Mouse (Mus musculus) NIH3T3 (cell line): Measurements from ENCODE around the gene Mb21d2.

Experiments used
- DNase-seq: peaks from one replicate; pipeline ENCODE4 v3.0.0-alpha.2; 2012; ENCODE audit warnings: low read depth

The Mb21d2 gene

GRCm38 (mm10) chr16:28928815-28929685 lies at the start of gene Mb21d2:
TSS of gene Mb21d2 (minus strand) at chr16:28929673.
- DNase-seq = peak; percentile 76

- peak; percentile 51 for DNase-seq
Measured at GRCm38 (mm10) chr16:28966236-28966635, 36.8 kb upstream of the Mb21d2 start.

- DNase-seq = peak; percentile 82
Measured at GRCm38 (mm10) chr16:28964048-28964447, 34.6 kb upstream of the Mb21d2 start.

- DNase-seq = no peak
Measured at GRCm38 (mm10) chr16:28962987-28963386, 33.5 kb upstream of the Mb21d2 start.

DNA sequence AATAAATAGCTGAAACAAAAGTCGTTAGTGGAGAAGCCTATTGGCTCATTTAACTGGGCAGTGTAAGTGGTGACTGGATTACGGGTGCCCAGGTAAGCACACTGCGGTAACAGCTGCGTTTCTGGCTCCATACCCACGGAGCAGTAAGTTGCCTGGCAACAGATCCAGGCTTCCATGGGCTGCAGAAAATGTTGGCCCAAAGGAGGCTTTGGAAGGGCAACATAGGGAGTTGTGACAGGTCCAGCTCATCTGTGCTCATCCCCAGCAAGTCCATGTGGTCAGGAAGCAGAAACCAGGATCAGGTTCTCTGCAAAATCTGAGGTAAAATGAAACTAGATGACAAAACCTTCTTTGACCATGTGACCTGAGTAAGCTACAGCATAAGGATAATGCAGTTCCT lies 20.3 kb upstream of the Mb21d2 start:
- no peak for DNase-seq

DNA sequence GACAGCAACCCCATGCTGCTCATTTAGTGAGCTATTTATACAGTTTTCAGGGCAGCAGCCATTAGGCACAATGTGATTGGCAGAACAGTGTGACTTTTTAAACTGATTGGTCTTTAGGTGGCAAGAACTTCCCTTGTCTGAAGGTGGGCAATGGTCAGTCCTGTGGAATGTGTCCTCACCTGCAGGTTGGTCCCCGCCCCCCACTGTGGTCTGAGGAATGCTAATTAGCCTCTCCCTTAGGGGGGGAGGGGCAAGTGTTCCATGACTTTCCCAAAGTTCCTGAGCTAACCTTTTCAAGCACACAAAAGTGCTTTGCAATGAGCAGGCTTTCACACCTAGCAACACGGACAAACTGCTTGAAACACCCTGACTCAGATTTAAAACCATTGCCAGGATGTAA lies 13.8 kb upstream of the Mb21d2 start:
- no peak for DNase-seq

DNA sequence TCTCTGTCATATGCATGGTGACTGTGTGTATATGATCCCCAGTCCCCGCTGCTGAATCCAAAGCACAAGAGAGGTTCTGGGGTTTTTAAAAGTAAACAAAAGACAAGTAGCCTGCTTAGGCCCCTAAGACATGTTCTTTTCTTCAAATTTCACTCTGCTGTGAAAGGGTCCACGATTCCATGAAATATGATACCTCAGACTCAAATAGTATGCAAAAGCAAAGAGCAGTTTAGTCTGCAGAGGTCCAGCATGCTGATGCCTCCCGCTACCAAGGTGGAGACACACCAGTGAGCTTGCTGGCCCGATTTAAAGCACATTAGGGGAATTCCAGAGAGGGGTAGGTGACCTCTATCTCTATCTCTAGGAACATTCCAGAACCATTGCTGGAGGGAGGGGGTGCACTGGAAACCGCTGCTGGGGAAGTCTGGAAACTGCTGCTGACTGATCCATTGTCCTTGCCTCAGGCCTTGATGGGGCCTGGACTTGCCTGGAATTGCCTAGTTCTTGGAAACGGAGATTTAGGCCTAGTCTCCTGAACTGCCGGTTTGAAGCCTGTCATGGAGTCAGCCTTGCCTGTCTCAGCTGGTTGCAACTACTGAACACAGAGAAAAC lies 6.8 kb upstream of the Mb21d2 start:
- peak; percentile 41 for DNase-seq

- DNase-seq = no peak
Measured at GRCm38 (mm10) chr16:28935701-28936100, 6.2 kb upstream of the Mb21d2 start.

- DNase-seq = no peak
Measured at GRCm38 (mm10) chr16:28931213-28931612, 1.7 kb upstream of the Mb21d2 start.

- DNase-seq = no peak
Measured at GRCm38 (mm10) chr16:28930426-28930825, 953 bp upstream of the Mb21d2 start.

DNA sequence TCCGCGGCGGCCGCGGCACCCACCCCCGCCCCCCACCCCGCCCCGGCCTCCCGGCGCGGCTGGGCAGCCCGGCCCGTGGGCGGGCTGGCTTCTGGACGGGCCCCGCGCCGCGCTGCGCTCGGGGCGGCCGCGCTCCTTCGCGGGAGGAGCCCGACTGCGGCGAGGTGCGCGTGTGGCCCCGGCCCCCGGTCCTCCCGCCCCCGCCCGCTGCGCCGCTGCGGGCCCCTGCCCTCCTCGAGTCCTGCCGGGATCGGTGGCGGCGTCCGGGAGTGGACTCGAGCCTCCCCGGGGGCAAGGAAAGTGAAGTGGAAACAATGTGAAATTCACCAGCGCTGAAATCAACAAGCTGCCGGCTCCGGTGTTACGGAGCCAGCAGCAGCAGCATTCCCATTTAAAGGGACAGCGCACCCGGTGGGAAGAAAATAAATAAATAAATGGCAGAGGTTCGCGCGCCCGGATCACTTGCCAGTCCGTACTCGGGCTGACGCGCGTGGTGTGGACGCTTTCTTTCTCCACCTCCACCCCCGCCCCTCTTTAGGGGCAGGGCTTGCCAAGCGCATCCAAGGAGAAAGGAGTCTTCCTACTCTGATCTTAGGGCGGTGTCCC lies 316 bp upstream of the Mb21d2 start:
- DNase-seq = peak; percentile 74

DNA sequence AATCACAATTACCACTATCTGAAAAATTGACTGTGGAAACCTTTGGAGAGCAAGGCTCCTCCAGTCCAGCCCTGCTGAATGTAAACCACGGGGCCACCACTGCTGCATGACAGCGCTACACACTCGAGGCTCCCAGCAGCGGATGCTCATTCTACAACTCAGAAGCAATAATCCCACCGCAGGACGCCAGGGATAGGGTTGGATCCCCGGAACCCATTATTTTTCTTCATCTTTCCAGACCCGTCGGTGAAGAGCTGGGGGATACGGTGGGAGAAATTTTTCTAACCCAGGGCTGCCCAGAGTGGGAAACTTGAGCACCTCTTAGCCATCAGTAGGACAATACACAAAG lies 1.0 kb downstream of the Mb21d2 start:
- peak; percentile 58 for DNase-seq

DNA sequence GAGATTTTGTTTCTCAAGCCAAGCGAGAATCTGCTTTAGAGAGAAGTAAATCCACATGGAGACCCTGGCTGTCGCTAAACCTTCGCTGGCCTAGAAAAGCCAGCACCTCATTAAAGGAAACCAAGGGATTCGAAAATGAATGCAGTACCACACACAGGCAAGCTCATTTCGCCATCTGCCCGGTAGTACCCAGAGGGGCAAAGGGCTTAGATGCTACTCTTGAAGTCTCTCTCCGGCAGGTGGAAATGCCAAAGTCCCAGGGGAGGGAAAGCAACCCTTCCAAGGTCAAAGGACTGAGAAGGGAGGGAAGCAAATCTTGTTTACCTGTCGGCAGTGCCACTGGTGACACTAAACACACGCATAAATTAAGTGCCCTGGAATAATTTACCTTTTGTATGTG lies 2.1 kb downstream of the Mb21d2 start:
- DNase-seq = no peak

DNA sequence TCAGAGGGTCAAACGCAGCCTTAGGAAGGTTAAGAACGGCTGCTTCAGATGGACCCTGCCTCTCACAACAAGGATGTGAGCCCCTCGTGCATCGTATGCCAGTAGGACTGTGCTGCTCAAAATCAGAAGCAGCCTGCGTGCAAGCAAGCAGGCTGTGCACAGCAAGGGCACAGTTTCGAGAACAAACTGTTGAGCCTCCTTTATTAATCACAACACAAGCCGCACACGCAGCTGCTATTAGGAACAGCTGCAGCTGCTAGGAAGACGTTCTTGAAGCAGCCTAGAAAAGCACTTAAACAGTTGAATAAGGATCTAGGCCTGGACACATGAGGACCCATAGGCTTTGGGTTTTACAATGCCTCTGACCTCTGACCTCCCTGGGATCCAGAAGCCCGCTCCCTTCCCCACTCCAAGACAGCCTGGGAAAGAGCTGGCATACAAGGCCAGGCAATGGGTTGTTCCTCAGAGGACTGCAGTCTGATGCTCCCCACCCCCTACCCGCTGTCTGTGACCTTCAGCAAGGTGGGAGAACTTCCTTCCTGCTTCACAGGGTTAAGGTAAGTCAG lies 10.1 kb downstream of the Mb21d2 start:
- DNase-seq = no peak

DNA sequence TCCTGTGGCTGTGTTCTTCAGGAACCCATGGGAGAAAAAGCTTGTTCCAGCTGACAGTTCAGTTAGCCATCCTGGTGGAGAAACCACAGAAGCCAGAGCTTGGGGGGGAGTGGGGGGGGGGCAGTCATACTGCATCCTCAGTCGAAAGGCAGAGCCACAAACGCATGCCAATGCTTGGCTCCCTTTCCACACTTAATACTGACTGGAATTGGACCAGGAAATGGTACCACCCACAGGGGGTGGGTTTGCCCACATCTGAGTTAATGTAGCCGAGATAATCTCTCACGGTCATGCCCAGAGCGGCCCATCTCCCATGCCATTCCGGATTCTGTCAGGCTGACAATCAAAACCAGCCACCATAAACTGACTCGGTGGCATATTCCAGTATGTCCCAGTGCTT lies 14.1 kb downstream of the Mb21d2 start:
- DNase-seq = no peak

DNA sequence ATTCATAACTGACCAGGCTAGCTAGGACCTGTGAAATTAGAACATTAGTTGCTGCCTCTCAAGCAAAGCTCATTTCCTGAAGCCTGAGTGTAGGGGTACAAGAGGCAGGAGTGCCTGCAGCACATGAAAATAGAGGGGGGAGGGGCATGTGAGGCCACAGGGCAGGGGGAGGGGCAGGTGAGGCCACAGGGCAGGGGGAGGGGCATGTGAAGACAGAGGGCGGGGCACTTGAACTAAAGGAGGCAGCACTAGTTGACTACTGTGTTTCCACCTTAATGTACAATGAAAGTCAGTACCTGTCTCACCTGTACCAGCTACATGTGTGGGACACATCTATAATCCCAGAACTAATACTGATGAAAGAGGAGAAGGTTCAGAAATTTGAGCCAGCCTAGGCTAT lies 14.8 kb downstream of the Mb21d2 start:
- DNase-seq = no peak

- no peak for DNase-seq
Measured at GRCm38 (mm10) chr16:28911414-28912050, 17.9 kb downstream of the Mb21d2 start.

- peak; percentile 8 for DNase-seq
Measured at GRCm38 (mm10) chr16:28906370-28907275, 22.9 kb downstream of the Mb21d2 start.

DNA sequence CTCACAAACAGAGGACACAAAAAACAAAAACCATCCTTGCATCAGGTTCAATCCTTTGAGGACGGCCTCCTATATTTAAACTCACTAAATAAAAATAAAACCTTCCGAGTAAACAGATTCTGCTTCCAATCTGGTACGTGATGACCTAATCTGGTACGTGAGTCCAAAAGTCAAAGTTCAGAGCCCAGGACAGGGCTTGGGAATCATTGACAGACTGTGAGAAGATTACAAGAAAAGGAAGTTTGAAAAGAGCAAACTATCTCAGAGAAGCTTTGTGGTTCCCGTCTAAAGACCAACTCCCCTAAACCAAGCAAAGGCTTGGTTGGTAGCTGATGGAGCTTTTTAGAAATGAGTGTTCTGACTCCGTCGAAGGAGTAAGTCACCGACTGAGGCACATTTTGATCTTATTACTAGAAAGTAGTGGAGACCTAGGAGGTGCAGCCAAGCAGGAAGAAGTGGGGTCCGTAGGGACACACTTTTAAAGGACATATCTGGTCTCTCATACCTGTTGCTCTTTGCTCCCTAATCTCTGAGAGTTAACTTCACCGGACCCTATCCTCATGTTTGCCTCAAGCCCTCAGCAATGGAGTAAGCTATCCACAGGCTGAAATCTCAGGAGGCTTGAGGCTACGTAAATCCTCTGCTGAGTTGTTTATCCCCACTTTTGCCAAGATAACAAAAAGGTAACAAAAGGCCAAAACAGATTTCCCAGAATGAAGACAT lies 23.7 kb downstream of the Mb21d2 start:
- no peak for DNase-seq
